ENCODE assay signal across 15 mouse cellular contexts in the genomic region with DNA sequence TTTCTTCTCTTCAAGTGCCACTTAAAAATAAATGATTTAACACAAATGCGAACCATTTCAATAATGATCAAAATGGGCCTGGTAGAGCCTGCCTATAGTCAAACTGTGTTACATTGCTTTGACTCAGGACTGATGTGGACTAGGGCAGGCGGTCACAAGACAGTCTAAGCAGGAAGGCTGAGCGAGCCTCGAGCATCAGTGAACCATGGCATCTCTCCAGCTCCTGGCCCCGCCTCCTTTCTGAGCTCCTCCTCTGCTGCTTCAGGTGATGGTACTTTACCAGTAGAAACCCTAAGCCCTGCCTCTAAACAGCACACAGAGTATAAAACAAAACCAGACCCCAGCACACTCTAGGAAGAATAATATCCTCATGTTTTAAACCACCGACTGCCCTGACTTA. TPM values are rescaled to one million over a fixed set of nuclear protein-coding genes. Genes with fewer than 3 reads are reported as not detected.
A peak's percentile ranks its signal among the peaks of the same experiment; 100 is the strongest.
DNase-seq lines count a peak whose midpoint lies in the region; ATAC-seq and TF ChIP-seq lines count a peak whose summit lies in the region.
"Had no signal": no experiment of that assay in that cellular context is flagged by ENCODE, and none has a peak within 500 bp of the region (broad histone marks: within the 10 kb centered on the region; RNA-seq: fewer than 3 reads in every experiment).

No protein-coding gene starts in this region.

- H3K9ac ChIP-seq in midbrain, postnatal 0 days (replicated peaks; ENCODE audit: low read length, poor library complexity, severe bottlenecking): no peak overlapping the region
- H3K9ac ChIP-seq in midbrain, embryonic 13.5 days (replicated peaks): no peak overlapping the region
- H3K9ac ChIP-seq: hindbrain, embryonic 15.5 days; limb, embryonic 12.5 days; midbrain, embryonic 12.5 days had no signal

- no peaks in the 10 kb centered on the region for H3K9me3 ChIP-seq in midbrain, postnatal 0 days (ENCODE audit: low read length)
- no peaks in the 10 kb centered on the region for H3K9me3 ChIP-seq in midbrain, embryonic 13.5 days
- H3K9me3 ChIP-seq: hindbrain, embryonic 15.5 days; limb, embryonic 12.5 days; midbrain, embryonic 12.5 days had no signal

- ATAC-seq in megakaryocyte-erythroid progenitor cell, adult 5-6 weeks (replicated peaks; ENCODE audit: low FRiP score, low TSS enrichment, poor library complexity, severe bottlenecking): peak; percentile 59
- ATAC-seq in midbrain, postnatal 0 days (ENCODE audit: low FRiP score): no peak
- no peak for ATAC-seq in midbrain, embryonic 13.5 days

- no peaks in the 10 kb centered on the region for H3K4me1 ChIP-seq in midbrain, postnatal 0 days (ENCODE audit: insufficient read depth, low read length)
- no peaks in the 10 kb centered on the region for H3K4me1 ChIP-seq in midbrain, embryonic 13.5 days (replicated peaks)
- H3K4me1 ChIP-seq: hindbrain, embryonic 15.5 days; limb, embryonic 12.5 days; midbrain, embryonic 12.5 days had no signal

- 70% methylated on average over 6 of the region's 6 CpGs for WGBS in midbrain, postnatal 0 days
- 67% methylated on average over 6 of the region's 6 CpGs for WGBS in midbrain, embryonic 13.5 days

- no peaks in the 10 kb centered on the region for H3K27me3 ChIP-seq in midbrain, postnatal 0 days (ENCODE audit: insufficient read depth, low read length)
- H3K27me3 ChIP-seq in midbrain, embryonic 13.5 days: no peaks in the 10 kb centered on the region
- H3K27me3 ChIP-seq: hindbrain, embryonic 15.5 days; limb, embryonic 12.5 days; midbrain, embryonic 12.5 days had no signal

- H3K36me3 ChIP-seq in midbrain, postnatal 0 days (ENCODE audit: insufficient read depth, low read length): peaks cover 14% of the 10 kb centered on the region
- peaks cover 19% of the 10 kb centered on the region for H3K36me3 ChIP-seq in midbrain, embryonic 13.5 days

- no peak overlapping the region for H3K27ac ChIP-seq in midbrain, postnatal 0 days (ENCODE audit: low read depth, low read length)
- H3K27ac ChIP-seq in midbrain, embryonic 13.5 days: no peak overlapping the region
- H3K27ac ChIP-seq: hindbrain, embryonic 15.5 days; left cerebral cortex, adult 2 months; limb, embryonic 12.5 days; midbrain, embryonic 12.5 days had no signal

- H3K4me2 ChIP-seq in midbrain, postnatal 0 days (ENCODE audit: low read depth, low read length, poor library complexity, severe bottlenecking): no peak overlapping the region
- H3K4me2 ChIP-seq in midbrain, embryonic 13.5 days (replicated peaks): no peak overlapping the region
- H3K4me2 ChIP-seq: hindbrain, embryonic 15.5 days; limb, embryonic 12.5 days; midbrain, embryonic 12.5 days had no signal

- no peak for TF ChIP-seq CTCF in midbrain, postnatal 0 days (IDR thresholded peaks at IDR 0.05)

- peak; percentile 39 for DNase-seq in A20 (ENCODE audit: low read depth, low spot score)
- peak; percentile 17 for DNase-seq in R1 (ENCODE audit: low read depth, low spot score)
- peak; percentile 73 for DNase-seq in kidney, postnatal 10 days
- DNase-seq in midbrain, postnatal 0 days (ENCODE audit: low spot score): no peak
- DNase-seq in frontal cortex, adult 2 months (ENCODE audit: extremely low spot score in 1 of 2, low spot score in 1 of 2): no peak
- no peak for DNase-seq in adrenal gland, adult 8-10 months
- DNase-seq: adrenal gland, postnatal 10 days; cerebellum, adult 9-11 months; thymus, adult 2 months had no signal

- H3K4me3 ChIP-seq in midbrain, postnatal 0 days (ENCODE audit: low read depth, low read length): no peak overlapping the region
- H3K4me3 ChIP-seq in midbrain, embryonic 13.5 days (replicated peaks): no peak overlapping the region
- H3K4me3 ChIP-seq: hindbrain, embryonic 15.5 days; left cerebral cortex, adult 2 months; limb, embryonic 12.5 days; midbrain, embryonic 12.5 days had no signal

RNA-seq across cellular contexts. Expression of a gene that starts 36.3 kb away (rescaled TPM):
- total RNA-seq in megakaryocyte-erythroid progenitor cell, adult 5-6 weeks (2014; fragmentation: Nextera tagmentation): 238 and 273 TPM in 2 replicates
- total RNA-seq in megakaryocyte-erythroid progenitor cell, adult 5-6 weeks (2017): 392 and 407 TPM in 2 replicates
- 62.0 and 88.5 TPM in 2 replicates for total RNA-seq in midbrain, postnatal 0 days (2014; rRNA removed)
- 57.7 and 65.4 TPM in 2 replicates for polyA plus RNA-seq in midbrain, postnatal 0 days (2015; fragmentation: Nextera tagmentation; extraction: Ambion mirVana)
- 45.3 and 54.1 TPM in 2 replicates for polyA plus RNA-seq in frontal cortex, adult 2 months (2012; rRNA removed)
- 60.2 and 67.7 TPM in 2 replicates for polyA plus RNA-seq in midbrain, embryonic 13.5 days (2015; fragmentation: Nextera tagmentation; extraction: Ambion mirVana)
- 10 to 100 TPM; 69.7 to 90.3 (median 73.2) TPM for total RNA-seq in adrenal gland, adult 8-10 months (2022)

Comparison
In these comparisons a context has a peak if more than half of its experiments do, and no peak if none do; other contexts are left out.
1. DNase-seq: peak in A20 (single experiment), R1 (single experiment) and kidney, postnatal 10 days (single experiment); none in midbrain, postnatal 0 days (single experiment), frontal cortex, adult 2 months (0 of 2) and adrenal gland, adult 8-10 months (single experiment).